ENCODE assay signal across 8 mouse cellular contexts in the genomic region with DNA sequence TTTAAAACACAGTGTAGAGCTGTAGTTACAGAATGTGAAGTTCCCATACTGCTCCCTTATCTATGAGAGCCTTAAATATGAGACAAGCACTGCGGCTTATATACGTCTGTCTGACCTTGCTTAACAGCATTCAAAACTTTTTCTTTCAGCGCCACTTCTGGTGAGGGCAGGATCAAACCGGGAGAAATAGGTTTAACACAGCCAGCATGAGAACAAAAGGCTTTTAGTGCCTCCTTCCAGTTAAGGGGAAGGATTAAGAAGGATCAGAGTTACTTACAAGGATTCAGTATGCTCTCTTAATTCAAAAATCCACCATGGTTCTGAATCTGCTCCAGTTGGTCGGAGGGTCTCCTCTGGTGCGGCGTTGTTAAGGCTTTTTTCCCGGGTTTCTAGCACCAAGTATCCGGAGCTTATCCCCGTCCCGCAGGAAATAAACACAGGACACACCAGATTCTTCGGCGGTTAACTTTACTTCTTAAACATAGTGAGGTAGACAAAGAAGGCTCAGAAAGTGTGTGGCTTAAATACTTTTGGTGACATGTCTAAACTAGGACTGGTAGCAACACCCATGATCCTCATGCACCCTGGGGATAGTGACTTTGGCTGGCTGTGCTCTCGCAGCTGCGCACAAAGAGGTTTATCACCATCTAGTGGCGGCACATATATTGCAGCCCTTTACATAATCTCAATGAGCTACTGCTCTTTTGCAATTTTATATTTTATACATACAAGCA. TPM values are rescaled to one million over a fixed set of nuclear protein-coding genes. Genes with fewer than 3 reads are reported as not detected.
DNase-seq lines count a peak whose midpoint lies in the region; ATAC-seq and TF ChIP-seq lines count a peak whose summit lies in the region.

No protein-coding gene starts in this region.

- 0 out of 2 replicates have a peak overlapping the region, but pooled peaks have one; percentile 2 for H3K4me2 ChIP-seq in limb, embryonic 15.5 days
- H3K4me2 ChIP-seq in neural tube, embryonic 15.5 days, result peak overlapping the region; percentile 22

- no peak overlapping the region for H3K9ac ChIP-seq in ES-E14 (ENCODE audit: insufficient read depth, low read depth, low read length, poor library complexity, severe bottlenecking)
- no peak overlapping the region for H3K9ac ChIP-seq in limb, embryonic 15.5 days
- no peak overlapping the region for H3K9ac ChIP-seq in neural tube, embryonic 15.5 days (replicated peaks)

- H3K4me1 ChIP-seq in ES-E14 (ENCODE audit: control insufficient read depth in 2 of 2, insufficient read depth in 2 of 2, low read length in 2 of 2, poor library complexity in 1 of 2), result no peaks in the 10 kb centered on the region
- no peaks in the 10 kb centered on the region for H3K4me1 ChIP-seq in limb, embryonic 15.5 days
- no peaks in the 10 kb centered on the region for H3K4me1 ChIP-seq in neural tube, embryonic 15.5 days

- no peaks in the 10 kb centered on the region for H3K27me3 ChIP-seq in limb, embryonic 15.5 days
- H3K27me3 ChIP-seq in neural tube, embryonic 15.5 days (replicated peaks), result no peaks in the 10 kb centered on the region

- in situ Hi-C loops in ES-E14 (cut with MboI; ENCODE audit: low sequenced_read_pairs in 2 of 2, unreplicated experiment in 2 of 2), result no loop called here

- intact Hi-C loops in heart, postnatal 10 days (cut with DNase I), result no loop called here

- 48% methylated on average over 16 of the region's 16 CpGs for WGBS in limb, embryonic 15.5 days
- WGBS in neural tube, embryonic 15.5 days, result 51% methylated on average over 16 of the region's 16 CpGs

- peak; percentile 11 to 46 for DNase-seq in heart, adult 18-20 months
- no peak for DNase-seq in heart, adult 9 months (ENCODE audit: low spot score in 2 of 2)
- peak; percentile 77 for DNase-seq in ES-E14 (ENCODE audit: low read depth, low spot score)
- peak; percentile 77 for DNase-seq in embryo, embryonic 10.5 days (ENCODE audit: low spot score)
- peak; percentile 20 to 49 for DNase-seq in heart, postnatal 10 days
- DNase-seq in urinary bladder, postnatal 10 days (ENCODE audit: low spot score), result no peak

- no peaks in the 10 kb centered on the region for H3K36me3 ChIP-seq in ES-E14 (ENCODE audit: control insufficient read depth, insufficient read depth, low read length, poor library complexity, severe bottlenecking)
- H3K36me3 ChIP-seq in limb, embryonic 15.5 days, result no peaks in the 10 kb centered on the region
- H3K36me3 ChIP-seq in neural tube, embryonic 15.5 days, result no peaks in the 10 kb centered on the region

- ATAC-seq in limb, embryonic 15.5 days (ENCODE audit: insufficient number of reproducible peaks, low FRiP score, low TSS enrichment, low read depth), result peak; percentile 67; the same call in 1 of the 2 replicates
- ATAC-seq in neural tube, embryonic 15.5 days (ENCODE audit: low FRiP score), result peak; percentile 83

- no peak overlapping the region for H3K27ac ChIP-seq in ES-E14 (ENCODE audit: insufficient read depth, low read depth, low read length, poor library complexity, severe bottlenecking)
- no peak overlapping the region for H3K27ac ChIP-seq in limb, embryonic 15.5 days
- no peak overlapping the region for H3K27ac ChIP-seq in neural tube, embryonic 15.5 days (replicated peaks)

- H3K9me3 ChIP-seq in ES-E14 (ENCODE audit: control insufficient read depth, insufficient read depth, low read depth, low read length), result no peaks in the 10 kb centered on the region
- H3K9me3 ChIP-seq in limb, embryonic 15.5 days, result no peaks in the 10 kb centered on the region; the same call in 1 of the 2 replicates
- H3K9me3 ChIP-seq in neural tube, embryonic 15.5 days (replicated peaks), result peaks cover 38% of the 10 kb centered on the region

- peak overlapping the region; percentile 23 to 55; a peak in 3 of 4 replicates for H3K4me3 ChIP-seq in ES-E14 (ENCODE audit: insufficient read depth in 1 of 2, low read depth in 1 of 2, low read length in 2 of 2, poor library complexity in 1 of 2, severe bottlenecking in 1 of 2)
- H3K4me3 ChIP-seq in limb, embryonic 15.5 days, result peak overlapping the region; percentile 13; the same call in 1 of the 2 replicates
- H3K4me3 ChIP-seq in neural tube, embryonic 15.5 days (replicated peaks), result peak overlapping the region; percentile 14; the same call in 1 of the 2 replicates

TF ChIP-seq in ES-E14, 5 proteins besides CTCF, POLR2A, EP300 and RAD21:
- no peak for TF ChIP-seq ZNF384 (IDR thresholded peaks at IDR 0.05; ENCODE audit: low read depth, low read length)
- peak; percentile 68; the same call in 1 of the 2 replicates for TF ChIP-seq ZC3H11A (IDR thresholded peaks at IDR 0.05; ENCODE audit: borderline replicate concordance, low read depth, low read length)

RNA-seq across cellular contexts. Expression of a gene that starts 22.3 kb away (rescaled TPM):
- total RNA-seq in heart, adult 18-20 months (2021), result not detected
- not detected in 2 replicates for total RNA-seq in ES-E14 (2012; rRNA removed)
- not detected for total RNA-seq in heart, postnatal 10 days (2021)
- polyA plus RNA-seq in limb, embryonic 15.5 days (2015; fragmentation: Nextera tagmentation; extraction: Ambion mirVana), result not detected in 2 replicates
- not detected in 2 replicates for polyA plus RNA-seq in neural tube, embryonic 15.5 days (2015; fragmentation: Nextera tagmentation; extraction: Ambion mirVana)

RNA-seq across cellular contexts. Expression of a gene that starts 30.4 kb away (rescaled TPM):
- total RNA-seq in heart, adult 18-20 months (2021), result not detected
- total RNA-seq in ES-E14 (2012; rRNA removed), result not detected in 2 replicates
- total RNA-seq in heart, postnatal 10 days (2021), result not detected
- polyA plus RNA-seq in limb, embryonic 15.5 days (2015; fragmentation: Nextera tagmentation; extraction: Ambion mirVana), result 0.12 TPM in 1 of 2 replicates, not detected in the other
- polyA plus RNA-seq in neural tube, embryonic 15.5 days (2015; fragmentation: Nextera tagmentation; extraction: Ambion mirVana), result not detected in 2 replicates

Comparison
In these comparisons a context has a peak if more than half of its experiments do, and no peak if none do; other contexts are left out.
1. DNase-seq: peak in heart, adult 18-20 months (2 of 2), ES-E14 (single experiment), embryo, embryonic 10.5 days (single experiment) and heart, postnatal 10 days (2 of 2); none in heart, adult 9 months (0 of 2) and urinary bladder, postnatal 10 days (single experiment).
2. Peak in every context shown above with its lines, with median percentiles within 50 percentile points of each other: H3K4me3 ChIP-seq.